Mouse (Mus musculus): ENCODE measurements at regions not wholly inside any gene's neighbourhood (a gene's known extent, or its start where the extent isn't known, plus 50 kb on each side); places are given as distances from the start of the nearest gene placed in this dataset.

GRCm38 (mm10) chr2:128239451-128239850 lies 113.6 kb downstream of the Bcl2l11 start:
- TF ChIP-seq POLR2A (IDR thresholded peaks at IDR 0.05; ENCODE audit: low read depth, low read length) (no peak), CTCF (IDR thresholded peaks at IDR 0.05; ENCODE audit: extremely low read depth, insufficient read length, insufficient replicate concordance, low read depth, low read length) (no peak)

Data from small intestine, adult 2 months (tissue).